Mouse (Mus musculus) midbrain, embryonic 10.5 days (tissue): ENCODE results near the gene Tnfrsf1a. TPM values are rescaled to one million over a fixed set of nuclear protein-coding genes. Genes with fewer than 3 reads are reported as not detected.

Experiments
- DNase-seq: peaks from one replicate; pipeline ENCODE4 v3.0.0-alpha.2; 2017; ENCODE audit warnings: low spot score
- H3K27ac ChIP-seq: fragments of 300-500 bp; sonication (generic); replicated peaks from 2 replicates; pipeline ENCODE4 v1.5.1; 2016; ENCODE audit warnings: mild to moderate bottlenecking
- H3K27me3 ChIP-seq: fragments of 300-500 bp; sonication (generic); 2 replicates; pipeline ENCODE4 v1.6.1; 2016; ENCODE audit warnings: low read depth, mild to moderate bottlenecking; ENCODE audit not compliant: poor library complexity, severe bottlenecking
- H3K36me3 ChIP-seq: fragments of 300-500 bp; sonication (generic); 2 replicates; pipeline ENCODE4 v1.6.1; 2016; ENCODE audit warnings: mild to moderate bottlenecking, moderate library complexity
- H3K4me1 ChIP-seq: fragments of 300-500 bp; sonication (generic); 2 replicates; pipeline ENCODE4 v1.6.1; 2016
- H3K4me3 ChIP-seq: fragments of 300-500 bp; sonication (generic); 2 replicates; pipeline ENCODE4 v1.5.1; 2016; ENCODE audit warnings: mild to moderate bottlenecking, moderate library complexity
- H3K9me3 ChIP-seq: fragments of 300-500 bp; sonication (generic); replicated peaks from 2 replicates; pipeline ENCODE4 v1.6.1; 2016; ENCODE audit warnings: mild to moderate bottlenecking
- WGBS: fragments of 180-500 bp; shearing (Covaris S2); methylation state at CpG from one replicate; pipeline ENCODE4 v1.1.7; 2016; 5-methylcytosine and 5-hydroxymethylcytosine counted together
- polyA plus RNA-seq: library from polyadenylated mRNA; unstranded; fragments of >200 nt; fragmentation: Nextera tagmentation; extraction: Ambion mirVana; gene quantifications from 2 replicates; pipeline ENCODE4 v1.2.1, GENCODE M21; 2016

Gene Tnfrsf1a
- polyA plus RNA-seq, 1 experiment from 2014 or later: 24.5 TPM

DNA sequence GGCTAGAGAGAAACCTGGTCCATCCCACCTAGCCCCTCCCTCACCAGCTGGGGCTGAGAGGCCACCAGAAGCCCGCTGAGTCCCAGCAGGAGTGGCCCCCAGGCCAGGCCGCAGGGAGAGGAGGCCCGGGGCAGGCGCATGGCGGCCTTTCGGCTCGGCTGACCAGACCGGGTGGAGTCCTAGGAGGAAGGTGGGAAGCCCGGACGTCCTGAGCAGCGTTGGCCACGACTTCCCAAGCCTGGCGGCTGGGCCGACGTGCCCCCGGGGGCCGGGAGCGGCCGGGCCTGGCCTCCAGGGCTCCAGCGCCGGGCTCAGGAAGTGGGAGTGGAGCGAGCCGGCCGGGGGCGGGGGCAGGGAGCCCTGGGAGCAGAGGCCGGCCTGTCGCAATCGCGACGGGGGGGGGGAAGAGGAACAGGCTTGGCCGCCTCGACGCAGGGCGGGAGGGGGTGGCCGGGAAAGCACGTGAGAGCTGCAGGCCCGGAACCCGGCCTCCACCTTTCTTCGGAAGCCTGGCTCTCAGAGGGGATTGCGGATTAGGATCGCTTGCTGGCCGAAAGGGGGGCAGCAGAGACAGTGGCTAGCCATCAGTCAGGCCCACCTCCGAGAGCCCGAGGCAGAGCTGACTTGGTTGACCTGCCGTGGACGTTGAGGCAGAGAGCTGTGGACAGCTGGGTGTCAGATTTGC is 35.5 kb upstream of the Tnfrsf1a start, which contains the start of gene Ltbr:
Gene Ltbr, minus strand, starts transcription at position 340 of the 685 bp plus-strand sequence.
- WGBS: 2% methylated on average over 46 of the region's 46 CpGs
- peak; percentile 80 for DNase-seq
- H3K4me1 ChIP-seq: peaks cover 40% of the 10 kb centered on the region
- H3K27me3 ChIP-seq: peaks cover 43% of the 10 kb centered on the region
- no peaks in the 10 kb centered on the region for H3K9me3 ChIP-seq
- H3K27ac ChIP-seq: peak within 1 kb of the TSS; percentile 93
- H3K36me3 ChIP-seq: no peaks in the 10 kb centered on the region
- peak within 1 kb of the TSS; percentile 59 for H3K4me3 ChIP-seq

DNA sequence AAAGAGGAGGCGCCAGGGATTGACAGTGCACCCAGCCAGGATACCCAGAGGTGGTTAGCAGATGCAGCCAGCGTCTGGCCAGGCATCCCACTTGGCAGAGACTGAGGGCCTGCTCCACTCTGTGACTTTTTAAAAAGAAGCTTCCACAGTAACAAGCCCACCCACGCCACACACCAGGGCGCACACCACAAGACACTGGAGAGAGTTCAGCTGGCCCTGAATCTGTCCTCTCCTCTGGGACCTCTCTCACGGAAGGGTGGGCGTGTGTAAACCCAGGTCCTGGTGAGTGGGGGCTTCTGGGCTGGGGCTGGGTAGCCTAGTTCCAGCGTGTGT is 35.0 kb upstream of the Tnfrsf1a start:
- H3K36me3 ChIP-seq: no peaks in the 10 kb centered on the region
- H3K27me3 ChIP-seq: peaks cover 48% of the 10 kb centered on the region
- H3K4me1 ChIP-seq: peaks cover 35% of the 10 kb centered on the region
- peak overlapping the region; percentile 93 for H3K27ac ChIP-seq
- H3K9me3 ChIP-seq: no peaks in the 10 kb centered on the region
- peak overlapping the region; percentile 59 for H3K4me3 ChIP-seq
- no peak for DNase-seq
- 52% methylated on average over 7 of the region's 7 CpGs for WGBS

DNA sequence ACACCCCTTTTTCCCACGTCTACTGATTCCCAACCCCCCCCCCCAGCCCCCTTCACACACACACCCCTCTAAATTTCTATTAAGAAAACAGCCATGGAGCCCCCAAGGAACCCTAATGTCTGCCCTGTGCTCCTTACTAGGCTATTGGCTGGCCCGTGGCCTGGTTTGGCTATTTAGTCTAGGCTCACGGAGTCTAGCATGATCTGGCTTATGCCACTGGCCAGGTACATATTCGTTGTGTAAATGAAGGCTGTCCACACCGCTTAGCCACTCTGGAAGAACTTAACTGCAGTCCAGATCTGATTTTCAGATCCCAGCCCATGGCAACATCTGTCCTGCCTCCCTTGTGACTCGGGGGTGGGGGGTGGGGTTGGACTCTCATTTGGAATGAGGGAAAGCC is 34.4 kb upstream of the Tnfrsf1a start:
- H3K27me3 ChIP-seq: peaks cover 53% of the 10 kb centered on the region
- DNase-seq: no peak
- H3K4me1 ChIP-seq: peaks cover 29% of the 10 kb centered on the region
- H3K36me3 ChIP-seq: no peaks in the 10 kb centered on the region
- WGBS: 87% methylated on average over 6 of the region's 6 CpGs
- H3K27ac ChIP-seq: no peak overlapping the region
- H3K4me3 ChIP-seq: no peak overlapping the region
- H3K9me3 ChIP-seq: no peaks in the 10 kb centered on the region

DNA sequence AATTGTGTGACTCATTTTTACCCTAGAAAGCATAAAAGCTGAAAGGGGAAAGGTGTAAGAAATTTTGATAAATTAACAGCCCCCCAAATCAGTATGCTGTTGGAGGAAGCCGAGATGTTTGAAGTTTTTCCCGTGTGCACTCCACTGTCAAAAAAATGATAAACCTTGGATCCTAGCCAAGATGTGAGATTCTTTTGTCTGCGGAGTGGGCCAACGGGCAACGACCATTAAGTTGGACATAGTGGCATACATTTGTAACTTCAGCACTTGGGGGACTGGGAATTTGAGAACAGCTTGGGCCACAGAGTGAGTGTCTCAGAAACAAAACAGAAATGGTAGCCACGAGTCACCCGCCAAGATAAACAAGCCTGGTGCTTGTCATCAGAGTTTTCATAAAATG is 32.1 kb upstream of the Tnfrsf1a start:
- no peak for DNase-seq
- H3K4me1 ChIP-seq: peaks cover 38% of the 10 kb centered on the region
- WGBS: 84% methylated on average over 7 of the region's 7 CpGs
- H3K9me3 ChIP-seq: no peaks in the 10 kb centered on the region
- H3K4me3 ChIP-seq: no peak overlapping the region
- peaks cover 71% of the 10 kb centered on the region for H3K27me3 ChIP-seq
- H3K36me3 ChIP-seq: no peaks in the 10 kb centered on the region
- no peak overlapping the region for H3K27ac ChIP-seq

DNA sequence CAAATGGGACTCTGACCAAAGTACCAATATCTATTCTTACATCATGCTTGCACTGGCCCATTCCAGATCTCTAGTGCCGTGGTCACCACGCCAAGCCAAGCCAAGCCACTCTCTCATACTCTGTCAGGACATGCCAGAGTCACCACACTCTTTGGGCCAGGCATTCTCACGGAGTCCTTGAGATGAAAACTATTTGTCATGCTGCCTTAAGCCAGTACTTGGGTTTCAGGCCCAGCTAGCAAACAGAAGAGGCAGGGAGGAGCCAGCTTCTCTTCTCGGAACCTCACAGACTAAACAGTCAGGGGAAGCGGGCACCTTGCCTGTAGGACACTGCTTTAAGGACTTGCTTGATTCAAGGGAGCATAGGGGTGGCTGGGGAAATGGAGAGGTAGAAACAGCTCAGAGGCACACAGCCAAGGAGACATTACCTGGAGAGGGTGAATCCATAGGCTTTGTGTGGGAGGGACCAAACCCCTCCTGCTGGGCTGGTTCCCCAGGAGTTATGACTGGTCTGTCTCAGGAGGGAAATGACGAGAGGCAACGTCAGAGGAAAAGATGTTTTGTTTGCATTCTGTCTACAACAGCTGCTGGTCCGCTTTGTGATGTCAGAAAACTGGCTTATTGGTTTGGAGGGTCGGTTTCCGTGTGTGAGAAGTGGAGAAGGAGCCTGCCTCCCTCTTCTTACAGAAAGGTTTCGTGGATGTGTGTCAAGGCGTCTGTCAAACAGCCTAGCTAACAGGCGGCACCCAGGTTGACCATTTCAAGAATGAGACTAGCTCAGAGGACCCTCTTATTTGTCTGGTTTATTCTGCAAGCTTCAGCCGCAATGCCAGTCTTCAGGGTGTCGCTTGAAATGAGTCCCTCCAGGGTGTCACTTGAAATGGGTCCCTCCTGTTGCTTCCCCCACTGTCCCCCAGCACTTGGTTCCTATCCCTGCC is 29.9 kb upstream of the Tnfrsf1a start:
- H3K4me3 ChIP-seq: no peak overlapping the region
- H3K9me3 ChIP-seq: no peaks in the 10 kb centered on the region
- peaks cover 25% of the 10 kb centered on the region for H3K4me1 ChIP-seq
- H3K36me3 ChIP-seq: no peaks in the 10 kb centered on the region
- peaks cover 74% of the 10 kb centered on the region for H3K27me3 ChIP-seq
- WGBS: 72% methylated on average over 15 of the region's 15 CpGs
- DNase-seq: no peak
- no peak overlapping the region for H3K27ac ChIP-seq

DNA sequence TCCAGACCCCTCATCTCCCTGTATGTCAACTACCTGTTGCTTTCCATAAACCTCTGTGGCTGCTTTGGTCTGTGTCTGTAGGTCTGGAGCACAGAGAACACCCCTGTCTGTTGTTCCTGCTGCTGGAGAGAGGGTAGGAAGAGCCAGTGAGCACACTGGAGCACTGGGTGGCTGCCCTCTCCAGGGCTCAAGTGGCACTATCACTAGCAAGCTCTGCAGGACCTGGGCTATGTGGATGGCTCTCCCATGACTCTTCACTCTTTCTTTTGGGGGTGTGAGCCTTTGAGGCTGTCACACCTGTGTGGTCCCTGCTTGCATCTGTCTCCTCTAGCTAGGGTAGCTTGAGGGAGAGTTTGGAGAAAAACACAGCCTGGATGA is 29.3 kb upstream of the Tnfrsf1a start:
- no peak overlapping the region for H3K4me3 ChIP-seq

DNA sequence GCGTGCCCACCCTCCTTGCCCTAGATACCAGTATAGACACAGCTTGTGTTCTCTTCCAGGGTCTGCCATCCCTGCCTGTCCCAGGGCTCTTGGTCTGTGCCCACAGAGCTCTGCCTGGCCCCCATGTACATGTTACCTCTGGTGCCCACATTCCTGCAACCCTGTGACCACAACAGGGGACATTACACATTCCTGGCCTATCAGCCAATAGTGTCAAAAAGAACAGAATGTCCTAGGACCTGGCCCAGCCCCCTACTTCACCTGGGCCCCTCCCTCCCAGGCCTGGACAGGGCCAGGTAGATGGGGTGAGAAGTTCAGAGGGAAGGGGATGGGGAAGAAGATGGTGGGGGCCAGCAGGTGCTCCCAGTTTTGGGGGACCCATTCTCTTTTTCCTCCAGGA is 28.8 kb upstream of the Tnfrsf1a start, which contains the start of gene Scnn1a:
Gene Scnn1a, plus strand, starts transcription at position 337 of the 400 bp plus-strand sequence.
- 70% methylated on average over 1 of the region's 1 CpGs for WGBS
- H3K27ac ChIP-seq: no peak within 1 kb of the TSS
- H3K9me3 ChIP-seq: no peaks in the 10 kb centered on the region
- H3K36me3 ChIP-seq: no peaks in the 10 kb centered on the region
- H3K27me3 ChIP-seq: peaks cover 76% of the 10 kb centered on the region
- H3K4me1 ChIP-seq: peaks cover 20% of the 10 kb centered on the region
- no peak for DNase-seq
- peak within 1 kb of the TSS; percentile 4; the same call in 1 of the 2 replicates for H3K4me3 ChIP-seq

More for the DNA sequence above, 29.3 kb upstream of the Tnfrsf1a start:
- Histone ChIP-seq H3K27me3 (peaks cover 73% of the 10 kb centered on the region), H3K36me3 (no peaks in the 10 kb centered on the region), H3K9me3 (no peaks in the 10 kb centered on the region), H3K27ac (no peak overlapping the region), H3K4me1 (peaks cover 20% of the 10 kb centered on the region)
- DNase-seq: no peak

DNA sequence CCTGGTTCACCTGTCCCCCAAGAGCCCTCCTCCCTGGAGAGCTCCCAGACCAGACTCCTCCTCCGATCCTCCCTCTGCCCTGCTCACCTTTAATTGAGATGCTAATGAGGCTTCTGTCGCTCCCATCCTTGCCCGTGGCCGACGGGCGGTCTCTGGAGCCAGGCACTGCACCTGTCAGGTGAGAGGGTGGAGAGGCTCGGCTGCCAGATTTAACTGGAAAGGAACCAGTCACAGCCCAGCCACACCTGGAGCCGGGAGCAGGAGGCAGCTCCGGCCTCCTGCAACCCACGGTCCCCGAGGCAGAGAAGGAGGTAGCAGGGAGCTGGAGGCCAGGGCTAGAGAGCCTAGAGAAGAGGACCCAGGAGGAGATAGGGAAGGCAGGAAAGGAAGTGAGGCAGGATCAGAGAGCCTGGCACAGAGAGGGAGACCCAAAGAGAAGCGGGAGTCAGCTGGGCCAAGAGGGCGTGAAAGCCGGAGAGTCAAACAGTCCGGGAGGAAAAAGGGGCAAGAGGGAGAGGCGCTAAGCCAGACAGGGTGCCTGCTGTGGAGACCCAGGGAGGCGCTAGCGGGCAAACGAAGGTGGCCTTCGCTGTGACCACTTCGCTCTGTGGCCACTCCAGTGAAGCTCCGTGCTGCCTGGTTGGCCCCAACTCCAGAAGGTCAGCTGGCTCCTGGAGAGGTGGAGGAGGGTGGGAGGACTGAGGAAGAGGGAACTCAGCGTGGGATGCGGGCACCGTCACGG is 27.9 kb upstream of the Tnfrsf1a start:
- H3K27me3 ChIP-seq: peaks cover 76% of the 10 kb centered on the region
- H3K27ac ChIP-seq: no peak overlapping the region
- H3K9me3 ChIP-seq: no peaks in the 10 kb centered on the region
- H3K36me3 ChIP-seq: no peaks in the 10 kb centered on the region
- peak overlapping the region; percentile 4; the same call in 1 of the 2 replicates for H3K4me3 ChIP-seq
- H3K4me1 ChIP-seq: peaks cover 20% of the 10 kb centered on the region
- WGBS: 6% methylated on average over 26 of the region's 26 CpGs
- no peak for DNase-seq

DNA sequence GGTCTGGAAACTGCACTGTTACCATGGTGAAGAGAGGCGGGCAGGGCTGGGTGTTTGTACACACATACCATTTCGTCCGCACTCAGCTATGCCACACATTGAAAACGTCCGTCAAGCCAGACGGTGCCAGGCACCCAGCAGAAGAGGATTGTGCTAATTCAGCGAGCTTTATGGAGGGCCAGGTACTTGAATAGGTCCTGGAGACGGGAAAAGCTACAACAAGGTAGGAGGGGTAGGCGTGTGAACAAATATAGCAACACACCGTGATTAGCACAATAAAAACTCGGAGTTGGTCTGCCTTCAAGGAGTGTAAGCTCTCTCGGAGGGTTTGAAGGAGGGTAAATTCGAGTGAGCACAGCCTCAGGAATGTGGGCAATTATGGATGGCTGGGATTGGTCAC is 26.4 kb upstream of the Tnfrsf1a start:
- peaks cover 71% of the 10 kb centered on the region for H3K27me3 ChIP-seq
- H3K9me3 ChIP-seq: no peaks in the 10 kb centered on the region
- H3K27ac ChIP-seq: no peak overlapping the region
- no peak overlapping the region for H3K4me3 ChIP-seq
- no peak for DNase-seq
- H3K4me1 ChIP-seq: peaks cover 20% of the 10 kb centered on the region
- 69% methylated on average over 13 of the region's 13 CpGs for WGBS
- no peaks in the 10 kb centered on the region for H3K36me3 ChIP-seq

DNA sequence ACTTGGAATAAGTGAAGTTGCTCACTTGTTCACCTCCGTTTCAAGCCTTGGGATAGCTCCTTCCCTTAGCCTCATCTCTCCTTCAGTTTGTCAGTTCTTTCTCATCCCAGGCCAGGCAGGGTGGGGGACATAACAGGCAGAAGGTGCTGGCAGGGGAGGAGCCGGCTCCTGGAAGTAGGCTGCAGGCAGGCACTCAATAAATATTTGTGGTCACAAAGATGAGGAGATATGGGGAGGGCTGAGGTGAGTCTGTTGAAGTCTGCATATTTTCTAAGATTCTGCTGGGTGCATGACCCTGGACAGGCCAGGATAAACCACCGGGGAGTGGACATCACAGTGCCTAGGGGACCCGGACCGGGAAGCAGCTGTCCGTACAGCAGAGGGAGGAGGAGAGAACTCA is 25.6 kb upstream of the Tnfrsf1a start:
- peaks cover 69% of the 10 kb centered on the region for H3K27me3 ChIP-seq
- no peak for DNase-seq
- no peaks in the 10 kb centered on the region for H3K36me3 ChIP-seq
- H3K4me3 ChIP-seq: no peak overlapping the region
- no peaks in the 10 kb centered on the region for H3K9me3 ChIP-seq
- peaks cover 20% of the 10 kb centered on the region for H3K4me1 ChIP-seq
- H3K27ac ChIP-seq: no peak overlapping the region
- WGBS: 69% methylated on average over 6 of the region's 6 CpGs

DNA sequence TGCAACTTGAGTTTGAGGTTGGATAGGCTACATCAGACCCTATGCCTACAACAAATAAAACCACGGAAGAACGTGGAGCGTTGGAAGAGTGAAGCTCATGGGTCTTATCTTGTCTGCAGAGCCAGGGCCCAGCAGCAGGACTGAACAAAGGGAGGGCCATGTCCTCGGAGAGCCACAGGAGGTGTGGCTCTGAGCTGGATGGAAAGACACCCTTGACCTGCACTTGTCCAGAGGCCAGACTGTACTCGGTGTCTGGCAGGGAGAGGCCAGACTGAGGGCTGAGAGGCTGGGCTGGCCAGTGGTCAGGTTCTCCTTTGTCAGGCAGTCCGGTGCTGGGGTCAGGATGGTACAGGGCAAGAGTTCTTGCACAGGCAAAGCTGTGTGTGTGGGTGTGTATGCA is 23.8 kb upstream of the Tnfrsf1a start:
- Histone ChIP-seq H3K4me3 (no peak overlapping the region), H3K27ac (no peak overlapping the region), H3K4me1 (peaks cover 21% of the 10 kb centered on the region), H3K36me3 (no peaks in the 10 kb centered on the region), H3K9me3 (no peaks in the 10 kb centered on the region), H3K27me3 (peaks cover 65% of the 10 kb centered on the region)
- no peak for DNase-seq
- 74% methylated on average over 6 of the region's 6 CpGs for WGBS

DNA sequence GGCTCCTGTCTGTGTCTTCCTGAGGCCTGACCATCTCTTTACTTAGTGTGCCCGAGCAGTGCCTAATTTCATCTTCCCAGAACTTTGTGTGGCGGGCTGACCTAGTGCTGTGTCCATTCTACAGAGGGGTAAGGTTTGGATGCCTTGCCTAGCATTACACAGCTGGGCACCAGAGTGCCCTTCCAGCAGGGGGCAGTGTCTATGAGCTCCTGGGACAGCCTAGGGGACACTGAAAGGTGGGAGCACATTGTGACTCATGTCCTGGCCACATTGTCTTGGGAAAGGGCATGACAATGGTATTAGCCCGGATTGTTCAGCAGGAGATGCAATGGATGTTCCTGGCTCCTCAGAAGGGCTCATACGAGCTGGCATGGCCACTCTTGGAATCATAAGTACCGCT is 20.9 kb upstream of the Tnfrsf1a start:
- Histone ChIP-seq H3K9me3 (no peaks in the 10 kb centered on the region), H3K27me3 (peaks cover 37% of the 10 kb centered on the region), H3K36me3 (no peaks in the 10 kb centered on the region), H3K27ac (no peak overlapping the region), H3K4me3 (no peak overlapping the region), H3K4me1 (peaks cover 8% of the 10 kb centered on the region)
- WGBS: 79% methylated on average over 5 of the region's 5 CpGs
- no peak for DNase-seq
